In genomic region chr6:13763636-13764035, GRCm38 (mm10) we compare ENCODE assay signal across 4 mouse cellular contexts.
DNase-seq lines count a peak whose midpoint lies in the region.

No protein-coding gene starts in this region.

- peak; percentile 57 for DNase-seq in kidney, adult 18-20 months
- DNase-seq in kidney, adult 8-10 months: peak; percentile 74 to 75
- peak; percentile 28 for DNase-seq in kidney, postnatal 10 days
- DNase-seq in kidney, postnatal 25 days: peak; percentile 59 to 83

Comparison
In these comparisons a context has a peak if more than half of its experiments do, and no peak if none do; other contexts are left out.
1. Peak in every context shown above with its lines: DNase-seq.